Mouse (Mus musculus): Measurements from ENCODE around the gene Rack1. TPM values are rescaled to one million over a fixed set of nuclear protein-coding genes. Genes with fewer than 3 reads are reported as not detected.
"Not testable (repeated sequence)": the region's sequence is repeated elsewhere in the genome, so short reads cannot be mapped to it uniquely, and the experiment has no call there.

Gene Rack1
- total RNA-seq, 2 experiments from 2014 or later = 392 to 429 TPM

GRCm38 (mm10) chr11:48790946-48791345 is 9.2 kb upstream of the Rack1 start:
- DNase-seq = no peak
- intact Hi-C loops (cut with DNase I; ENCODE audit: low total_unique reads) = no loop called here

GRCm38 (mm10) chr11:48791894-48792293 is 8.2 kb upstream of the Rack1 start:
- DNase-seq; intact Hi-C loops (cut with DNase I; ENCODE audit: low total_unique reads): not testable (repeated sequence)

- DNase-seq = no peak
- intact Hi-C loops (cut with DNase I; ENCODE audit: low total_unique reads) = no loop called here
Observed at GRCm38 (mm10) chr11:48793184-48793583, 6.9 kb upstream of the Rack1 start.

- no peak for DNase-seq
- intact Hi-C loops (cut with DNase I; ENCODE audit: low total_unique reads) = no loop called here
Observed at GRCm38 (mm10) chr11:48795221-48795620, 4.9 kb upstream of the Rack1 start.

- intact Hi-C loops (cut with DNase I; ENCODE audit: low total_unique reads) = no loop called here
- no peak for DNase-seq
Observed at GRCm38 (mm10) chr11:48796290-48796689, 3.8 kb upstream of the Rack1 start.

GRCm38 (mm10) chr11:48797287-48797686 is 2.8 kb upstream of the Rack1 start:
- intact Hi-C loops (cut with DNase I; ENCODE audit: low total_unique reads) = no loop called here
- DNase-seq = no peak

- no peak for DNase-seq
- intact Hi-C loops (cut with DNase I; ENCODE audit: low total_unique reads) = no loop called here
Observed at GRCm38 (mm10) chr11:48798308-48798707, 1.8 kb upstream of the Rack1 start.

GRCm38 (mm10) chr11:48798984-48799920 is 880 bp upstream of the Rack1 start:
- DNase-seq = peak; percentile 19
- intact Hi-C loops (cut with DNase I; ENCODE audit: low total_unique reads) = no loop called here

GRCm38 (mm10) chr11:48801831-48802772 is 2.0 kb downstream of the Rack1 start:
- intact Hi-C loops (cut with DNase I; ENCODE audit: low total_unique reads) = no loop called here

GRCm38 (mm10) chr11:48803988-48804387 is 3.9 kb downstream of the Rack1 start:
- no peak for DNase-seq
- intact Hi-C loops (cut with DNase I; ENCODE audit: low total_unique reads) = no loop called here

More at GRCm38 (mm10) chr11:48801831-48802772, 2.0 kb downstream of the Rack1 start:
- no peak for DNase-seq

- DNase-seq = no peak
- intact Hi-C loops (cut with DNase I; ENCODE audit: low total_unique reads) = no loop called here
Observed at GRCm38 (mm10) chr11:48804922-48805321, 4.8 kb downstream of the Rack1 start.

GRCm38 (mm10) chr11:48806856-48807562 is 6.9 kb downstream of the Rack1 start:
- DNase-seq = no peak
- intact Hi-C loops (cut with DNase I; ENCODE audit: low total_unique reads) = no loop called here

- DNase-seq = no peak
- intact Hi-C loops (cut with DNase I; ENCODE audit: low total_unique reads) = no loop called here
Observed at GRCm38 (mm10) chr11:48807563-48808303, 7.6 kb downstream of the Rack1 start.

- no peak for DNase-seq
- intact Hi-C loops (cut with DNase I; ENCODE audit: low total_unique reads) = no loop called here
Observed at GRCm38 (mm10) chr11:48808304-48808646, 8.1 kb downstream of the Rack1 start.

- intact Hi-C loops (cut with DNase I; ENCODE audit: low total_unique reads) = no loop called here
- peak; percentile 68 for DNase-seq
Observed at GRCm38 (mm10) chr11:48808737-48809433, 8.8 kb downstream of the Rack1 start.

GRCm38 (mm10) chr11:48809434-48809830 is 9.3 kb downstream of the Rack1 start:
- intact Hi-C loops (cut with DNase I; ENCODE audit: low total_unique reads) = no loop called here
- DNase-seq = no peak

- no peak for DNase-seq
- intact Hi-C loops (cut with DNase I; ENCODE audit: low total_unique reads) = no loop called here
Observed at GRCm38 (mm10) chr11:48810142-48810541, 10.0 kb downstream of the Rack1 start.

- intact Hi-C loops (cut with DNase I; ENCODE audit: low total_unique reads) = no loop called here
- DNase-seq = no peak
Observed at GRCm38 (mm10) chr11:48813782-48814181, 13.7 kb downstream of the Rack1 start.

Measured in gastrocnemius, postnatal 14 days (tissue).